Mouse (Mus musculus) common myeloid progenitor, adult 5-6 weeks (primary cell): ENCODE measurements around the gene Psmc6. TPM values are rescaled to one million over a fixed set of nuclear protein-coding genes. Genes with fewer than 3 reads are reported as not detected.

Experiments used
- ATAC-seq: replicated peaks from 2 replicates; pipeline ENCODE4 v1.8.0; 2016; ENCODE audit warnings: low read depth, mild to moderate bottlenecking, moderate TSS enrichment, inconsistent platforms; ENCODE audit not compliant: poor library complexity, severe bottlenecking
- total RNA-seq: library from RNA; stranded (forward); fragments of 200-1000, 187-1606 nt; gene quantifications from 2 replicates; pipeline ENCODE4 v1.2.3, GENCODE M21; 2017

The Psmc6 gene
- total RNA-seq: 222 and 266 TPM in 2 replicates

- ATAC-seq: peak; percentile 87
Measured at GRCm38 (mm10) chr14:45329589-45330181, at the start of gene Psmc6. Gene Psmc6, plus strand, starts transcription at chr14:45329788.

DNA sequence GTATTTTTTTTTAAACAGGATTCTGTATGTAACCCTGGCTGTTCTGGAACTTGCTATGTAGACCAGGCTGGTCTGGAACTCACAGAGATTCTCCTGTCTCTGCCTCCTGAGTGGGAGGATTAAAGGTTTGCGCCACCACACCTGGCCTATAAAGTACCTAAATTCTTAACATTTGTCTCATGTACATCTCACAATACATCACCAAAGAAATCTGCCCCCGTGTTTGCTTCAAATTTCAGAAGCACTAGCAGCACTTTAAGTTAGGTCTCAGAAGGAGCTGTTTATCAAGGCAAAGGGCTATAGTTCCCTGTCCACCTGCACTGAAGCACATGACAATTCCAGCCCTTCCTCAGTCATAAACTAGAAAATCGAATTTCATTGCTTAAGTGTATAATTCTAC, 47.5 kb upstream of the Psmc6 start:
- no peak for ATAC-seq

GRCm38 (mm10) chr14:45291608-45292007, 38.0 kb upstream of the Psmc6 start:
- ATAC-seq: no peak

DNA sequence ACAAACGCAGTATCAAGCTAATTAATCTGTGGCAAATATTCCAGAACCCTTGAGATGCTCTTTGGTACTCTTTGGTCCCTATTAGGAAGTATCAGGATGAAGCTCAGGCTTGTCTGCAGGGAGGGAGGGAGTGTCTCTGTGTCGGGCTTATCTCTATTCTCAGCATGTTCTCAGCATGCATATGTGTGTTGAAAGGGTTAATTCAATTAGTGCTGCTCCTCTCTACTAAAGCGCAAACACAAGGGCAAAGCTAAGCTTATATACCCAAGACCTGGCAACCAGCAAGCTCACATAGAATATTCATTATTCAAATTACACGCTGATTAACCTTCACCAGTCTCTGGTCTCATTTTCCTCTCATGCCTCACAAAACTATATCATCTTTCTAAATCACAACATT, 25.6 kb upstream of the Psmc6 start:
- ATAC-seq: no peak

- ATAC-seq: no peak
Measured at GRCm38 (mm10) chr14:45304389-45304788, 25.2 kb upstream of the Psmc6 start.

DNA sequence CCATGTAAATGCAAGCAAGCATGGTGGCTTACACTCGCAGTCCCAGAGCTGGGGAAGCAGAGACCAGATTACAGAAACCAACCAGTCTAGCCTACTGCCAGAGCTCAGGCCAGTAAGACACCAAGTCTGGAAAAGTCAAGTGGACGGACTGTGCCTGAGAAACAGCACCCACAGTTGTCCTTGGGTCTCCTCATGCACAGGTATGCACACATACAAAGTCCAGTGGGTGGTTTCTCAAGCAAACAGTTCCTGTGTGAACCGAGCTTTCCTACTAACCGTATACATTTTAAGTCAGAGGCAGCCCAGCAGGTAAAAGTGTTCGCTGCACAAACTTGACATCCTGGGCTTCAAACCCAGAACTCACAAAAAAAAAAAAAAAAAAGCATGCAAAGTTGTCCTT, 23.7 kb upstream of the Psmc6 start:
- no peak for ATAC-seq

GRCm38 (mm10) chr14:45307630-45308328, 21.8 kb upstream of the Psmc6 start:
- ATAC-seq: peak; percentile 83

GRCm38 (mm10) chr14:45309646-45310045, 19.9 kb upstream of the Psmc6 start:
- ATAC-seq: no peak

DNA sequence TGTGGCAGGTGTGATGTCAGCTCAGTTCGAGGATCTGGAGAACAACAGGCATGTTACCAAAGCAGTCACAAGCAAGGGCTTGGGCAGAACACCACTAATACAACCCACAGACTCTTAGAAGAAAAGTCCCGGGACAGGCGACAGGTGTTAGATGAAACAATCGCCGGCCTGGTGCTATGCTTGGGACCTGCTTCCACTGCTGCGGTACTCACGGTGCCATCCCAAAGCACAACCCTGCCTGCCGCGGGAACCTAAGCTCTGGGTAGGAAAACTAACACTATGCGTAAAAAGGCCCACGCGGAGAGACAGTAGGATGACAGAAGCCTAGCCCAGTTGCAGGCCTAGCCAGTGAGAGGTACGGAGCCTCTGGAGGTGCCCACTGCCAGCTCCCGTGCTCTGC, 19.5 kb upstream of the Psmc6 start:
- ATAC-seq: no peak

DNA sequence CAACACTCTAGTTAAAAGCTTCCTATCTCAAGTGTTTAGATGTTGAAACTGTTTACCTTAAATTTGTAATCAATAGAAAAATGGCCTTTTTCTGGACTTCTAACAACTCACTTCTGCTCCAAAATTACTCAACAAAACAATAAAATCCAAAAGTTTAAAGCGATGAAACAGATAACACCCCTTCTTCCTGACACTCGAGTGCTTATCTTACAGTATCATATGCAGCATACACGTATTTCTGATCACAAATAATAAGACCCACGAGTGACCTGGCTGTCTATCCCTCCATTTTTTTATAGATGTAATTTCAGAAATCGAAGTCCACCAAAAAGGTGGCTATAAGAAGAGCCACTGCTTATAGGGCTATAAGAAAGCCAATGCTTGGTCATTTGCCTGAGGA, 12.7 kb upstream of the Psmc6 start:
- no peak for ATAC-seq

GRCm38 (mm10) chr14:45317921-45318411, 11.6 kb upstream of the Psmc6 start:
- ATAC-seq: 0 out of 2 replicates have a peak, but pooled peaks have one; percentile 11

- ATAC-seq: peak; percentile 77
Measured at GRCm38 (mm10) chr14:45318426-45319236, 11.0 kb upstream of the Psmc6 start, which contains the start of gene Ero1l. Gene Ero1l, minus strand, starts transcription at chr14:45318771.

- 0 out of 2 replicates have a peak, but pooled peaks have one; percentile 13 for ATAC-seq
Measured at GRCm38 (mm10) chr14:45319237-45319610, 10.4 kb upstream of the Psmc6 start.

DNA sequence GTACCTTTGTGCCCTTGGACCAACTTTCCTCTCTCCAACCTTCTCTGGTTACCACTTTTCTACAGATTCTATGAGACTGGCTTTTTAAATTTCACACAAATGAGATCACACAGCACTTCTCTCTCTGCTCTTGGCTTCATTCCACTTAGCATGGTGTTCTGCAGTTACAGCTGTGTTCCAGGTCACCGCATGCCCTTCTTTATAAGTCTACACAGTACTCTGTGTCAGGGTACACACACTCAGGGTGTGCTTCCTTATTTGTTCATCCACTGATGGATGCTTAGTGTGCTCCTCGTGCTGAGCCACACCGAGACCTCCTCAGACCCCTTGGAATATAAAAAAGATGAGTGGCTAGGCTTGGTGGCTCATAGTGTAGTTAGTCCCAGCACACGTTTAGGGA, 9.5 kb upstream of the Psmc6 start:
- no peak for ATAC-seq

- no peak for ATAC-seq
Measured at GRCm38 (mm10) chr14:45321067-45321466, 8.5 kb upstream of the Psmc6 start.

DNA sequence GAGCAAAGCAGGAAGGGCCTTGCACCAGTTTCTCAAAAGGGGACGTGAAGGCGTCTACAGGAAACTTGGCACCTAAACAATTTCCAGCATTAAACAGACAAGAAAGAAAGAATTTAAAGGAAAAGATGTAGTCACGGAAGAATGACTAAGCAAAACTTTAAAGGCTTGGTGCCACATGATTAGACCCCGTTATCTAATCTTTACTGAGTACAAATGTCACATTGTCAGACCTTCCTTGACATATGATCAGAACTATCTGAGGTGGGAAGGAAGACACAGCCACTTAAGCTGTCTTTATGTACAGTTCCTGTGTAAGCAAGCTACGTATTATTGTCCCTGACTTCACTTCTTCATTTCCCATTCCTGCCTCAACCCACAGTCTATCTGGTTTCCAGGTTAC, 8.0 kb upstream of the Psmc6 start:
- ATAC-seq: no peak

- ATAC-seq: no peak
Measured at GRCm38 (mm10) chr14:45322450-45322849, 7.1 kb upstream of the Psmc6 start.

- no peak for ATAC-seq
Measured at GRCm38 (mm10) chr14:45323320-45323719, 6.3 kb upstream of the Psmc6 start.

DNA sequence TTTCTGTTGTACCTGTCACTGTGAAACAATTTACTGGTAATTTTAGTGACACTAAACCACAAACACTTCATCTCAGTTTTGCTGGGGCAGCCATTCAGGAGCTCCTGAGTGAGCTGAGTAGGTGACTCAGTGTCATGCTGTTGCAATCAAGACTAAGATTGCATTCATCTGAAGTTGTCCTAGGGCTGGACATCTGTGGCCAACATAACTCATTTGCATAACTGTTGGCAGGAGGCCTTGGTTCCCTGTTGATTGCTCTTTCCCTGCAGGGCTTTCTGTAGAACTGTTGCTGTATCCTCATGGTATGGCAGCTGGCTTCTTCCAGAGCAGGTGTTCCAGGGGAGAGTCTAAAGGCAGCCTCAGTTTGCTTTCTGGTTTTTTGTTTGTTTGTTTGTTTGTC, 4.1 kb upstream of the Psmc6 start:
- ATAC-seq: peak; percentile 43

GRCm38 (mm10) chr14:45328072-45328713, 1.4 kb upstream of the Psmc6 start:
- no peak for ATAC-seq
